ENCODE assay signal across 11 mouse cellular contexts in the genomic region with DNA sequence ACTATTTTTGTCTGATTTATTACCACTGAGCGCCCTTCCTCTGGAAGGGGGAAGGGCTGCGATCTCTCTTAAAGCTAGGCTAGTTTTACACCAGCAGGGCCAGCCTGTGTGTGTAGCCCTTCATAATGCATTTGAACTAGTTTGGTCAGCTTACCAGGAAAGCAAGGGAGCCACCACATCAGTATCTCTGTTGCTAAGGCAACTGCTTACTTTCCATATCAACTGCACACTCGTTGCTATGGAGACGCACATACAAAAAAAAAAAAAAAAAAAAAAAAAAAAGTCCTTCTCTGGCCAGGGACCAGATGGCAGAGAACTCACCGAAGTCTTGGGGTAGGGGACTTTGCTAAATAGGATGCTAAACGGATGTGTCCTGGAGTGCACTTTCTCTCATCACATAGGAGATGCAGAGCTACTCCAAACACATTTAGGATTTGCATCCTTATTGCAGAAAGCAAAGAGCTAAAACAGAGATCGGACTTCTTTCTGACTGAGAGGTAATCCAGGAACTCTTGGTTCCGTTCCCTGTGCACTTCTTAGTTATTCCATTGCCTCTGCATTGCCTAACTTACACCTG.
DNase-seq lines count a peak whose midpoint lies in the region; ATAC-seq and TF ChIP-seq lines count a peak whose summit lies in the region.
"Had no signal": no experiment of that assay in that cellular context is flagged by ENCODE, and none has a peak within 500 bp of the region (broad histone marks: within the 10 kb centered on the region; RNA-seq: fewer than 3 reads in every experiment).

No protein-coding gene starts in this region.

- H3K4me3 ChIP-seq in neural tube, embryonic 12.5 days, result no peak overlapping the region
- H3K4me3 ChIP-seq in embryonic facial prominence, embryonic 14.5 days (ENCODE audit: low read depth, low read length), result no peak overlapping the region
- no peak overlapping the region for H3K4me3 ChIP-seq in stomach, postnatal 0 days (ENCODE audit: low read depth, low read length)
- H3K4me3 ChIP-seq in thymus, adult 2 months (ENCODE audit: control insufficient read depth, insufficient read depth, low read length), result no peak overlapping the region
- H3K4me3 ChIP-seq: liver, embryonic 13.5 days had no signal

- H3K9me3 ChIP-seq in neural tube, embryonic 12.5 days, result no peaks in the 10 kb centered on the region
- H3K9me3 ChIP-seq in embryonic facial prominence, embryonic 14.5 days (ENCODE audit: control insufficient read depth, low read length), result no peaks in the 10 kb centered on the region
- H3K9me3 ChIP-seq in stomach, postnatal 0 days (ENCODE audit: control insufficient read depth, low read length), result no peaks in the 10 kb centered on the region
- H3K9me3 ChIP-seq: liver, embryonic 13.5 days had no signal

- H3K9ac ChIP-seq in neural tube, embryonic 12.5 days, result no peak overlapping the region
- H3K9ac ChIP-seq in embryonic facial prominence, embryonic 14.5 days (ENCODE audit: low read depth, low read length), result no peak overlapping the region
- H3K9ac ChIP-seq in stomach, postnatal 0 days (ENCODE audit: low read length), result no peak overlapping the region
- H3K9ac ChIP-seq: liver, embryonic 13.5 days had no signal

- no peak for TF ChIP-seq POLR2A in thymus, adult 2 months (IDR thresholded peaks at IDR 0.05; ENCODE audit: control insufficient read depth, extremely low read depth, insufficient read depth, low read length, poor library complexity)

- ATAC-seq in neural tube, embryonic 12.5 days (ENCODE audit: low FRiP score, low read depth), result 0 out of 2 replicates have a peak, but pooled peaks have one; percentile 41
- peak; percentile 61; the same call in 1 of the 2 replicates for ATAC-seq in embryonic facial prominence, embryonic 14.5 days (ENCODE audit: low read depth)
- peak; percentile 66 for ATAC-seq in megakaryocyte progenitor cell, adult 5-6 weeks (replicated peaks; ENCODE audit: poor library complexity)
- peak; percentile 77 for ATAC-seq in stomach, postnatal 0 days (ENCODE audit: low FRiP score, low TSS enrichment)

- no peak overlapping the region for H3K4me2 ChIP-seq in neural tube, embryonic 12.5 days (replicated peaks)
- no peak overlapping the region for H3K4me2 ChIP-seq in embryonic facial prominence, embryonic 14.5 days (ENCODE audit: low read depth, low read length)
- no peak overlapping the region for H3K4me2 ChIP-seq in stomach, postnatal 0 days (replicated peaks; ENCODE audit: low read depth)
- H3K4me2 ChIP-seq: liver, embryonic 13.5 days had no signal

- TF ChIP-seq EP300 in stomach, postnatal 0 days (optimal IDR thresholded peaks at IDR 0.05), result no peak

- peaks cover 38% of the 10 kb centered on the region for H3K4me1 ChIP-seq in neural tube, embryonic 12.5 days
- 0 out of 2 replicates have a peak, but pooled peaks cover 3% of the 10 kb centered on the region for H3K4me1 ChIP-seq in embryonic facial prominence, embryonic 14.5 days (ENCODE audit: control insufficient read depth, insufficient read depth, low read length)
- H3K4me1 ChIP-seq in stomach, postnatal 0 days (replicated peaks; ENCODE audit: control insufficient read depth, insufficient read depth), result peaks cover 3% of the 10 kb centered on the region; the same call in 1 of the 2 replicates
- H3K4me1 ChIP-seq in thymus, adult 2 months (replicated peaks; ENCODE audit: control insufficient read depth, insufficient read depth, low read length), result peaks cover 2% of the 10 kb centered on the region

- H3K36me3 ChIP-seq in neural tube, embryonic 12.5 days, result peaks cover 15% of the 10 kb centered on the region
- H3K36me3 ChIP-seq in embryonic facial prominence, embryonic 14.5 days (ENCODE audit: control insufficient read depth, insufficient read depth, low read length), result 0 out of 2 replicates have a peak, but pooled peaks cover 17% of the 10 kb centered on the region
- no peaks in the 10 kb centered on the region for H3K36me3 ChIP-seq in stomach, postnatal 0 days (ENCODE audit: control insufficient read depth, insufficient read depth, low read length)
- no peaks in the 10 kb centered on the region for H3K36me3 ChIP-seq in thymus, adult 2 months (ENCODE audit: control insufficient read depth, insufficient read depth, low read length)

- WGBS in neural tube, embryonic 12.5 days, result 78% methylated on average over 8 of the region's 8 CpGs
- 84% methylated on average over 8 of the region's 8 CpGs for WGBS in embryonic facial prominence, embryonic 14.5 days
- WGBS in stomach, postnatal 0 days, result 51% methylated on average over 8 of the region's 8 CpGs
- WGBS in thymus, adult 2 months, result 86% methylated on average over 8 of the region's 8 CpGs

- no peak overlapping the region for H3K27ac ChIP-seq in neural tube, embryonic 12.5 days
- no peak overlapping the region for H3K27ac ChIP-seq in embryonic facial prominence, embryonic 14.5 days (replicated peaks; ENCODE audit: low read depth, low read length)
- no peak overlapping the region for H3K27ac ChIP-seq in stomach, postnatal 0 days (replicated peaks)
- H3K27ac ChIP-seq in thymus, adult 2 months (ENCODE audit: control insufficient read depth, insufficient read depth, low read length), result no peak overlapping the region
- H3K27ac ChIP-seq: liver, embryonic 13.5 days had no signal

- DNase-seq in neural tube, embryonic 10.5 days (ENCODE audit: extremely low spot score, low spot score), result no peak
- peak; percentile 22 for DNase-seq in embryonic facial prominence, embryonic 14.5 days (ENCODE audit: low spot score)
- DNase-seq in stomach, postnatal 0 days (ENCODE audit: low spot score), result no peak
- no peak for DNase-seq in thymus, adult 2 months
- DNase-seq in natural killer cell, adult 2 months (ENCODE audit: low spot score in 2 of 2), result no peak
- no peak for DNase-seq in kidney, adult 11 months
- DNase-seq: cerebellum, adult 8-10 months; kidney, postnatal 36 days; liver, embryonic 13.5 days had no signal

- TF ChIP-seq CTCF in stomach, postnatal 0 days (IDR thresholded peaks at IDR 0.05; ENCODE audit: low read depth), result peak; percentile 9; the same call in 1 of the 2 replicates
- no peak for TF ChIP-seq CTCF in thymus, adult 2 months (IDR thresholded peaks at IDR 0.05; ENCODE audit: borderline replicate concordance, control insufficient read depth, extremely low read depth, insufficient read depth, low read length, poor library complexity)

- H3K27me3 ChIP-seq in neural tube, embryonic 12.5 days (replicated peaks), result no peaks in the 10 kb centered on the region
- no peaks in the 10 kb centered on the region for H3K27me3 ChIP-seq in embryonic facial prominence, embryonic 14.5 days (replicated peaks; ENCODE audit: control insufficient read depth, insufficient read depth, low read length)
- no peaks in the 10 kb centered on the region for H3K27me3 ChIP-seq in stomach, postnatal 0 days (ENCODE audit: control insufficient read depth, insufficient read depth, low read length)
- H3K27me3 ChIP-seq in thymus, adult 2 months (ENCODE audit: control insufficient read depth, insufficient read depth, low read length), result no peaks in the 10 kb centered on the region
- H3K27me3 ChIP-seq: liver, embryonic 13.5 days had no signal
